Mouse (Mus musculus) cortical plate, adult 2 months (tissue): ENCODE results near the gene Iglon5.

Experiments
- CTCF ChIP-seq: fragments of 200-500 bp; IDR thresholded peaks from 2 replicates; pipeline ENCODE4 v1.5.1; 2011; ENCODE audit warnings: mild to moderate bottlenecking, control low read depth, low read length; ENCODE audit not compliant: insufficient read depth; ENCODE audit errors: extremely low read depth
- POLR2A ChIP-seq: fragments of 200-500 bp; IDR thresholded peaks from 2 replicates; pipeline ENCODE4 v1.6.1; 2011; ENCODE audit warnings: mild to moderate bottlenecking, low read length, control low read depth; ENCODE audit not compliant: insufficient read depth; ENCODE audit errors: extremely low read depth

GRCm38 (mm10) chr7:43465344-43466098, 24.4 kb downstream of the Iglon5 start:
- TF ChIP-seq CTCF, result no peak
- no peak for TF ChIP-seq POLR2A
